Mouse (Mus musculus) induced T-regulatory cell, adult 2 months (primary cell): Measurements from ENCODE around the gene Fgfr2.

Experiments
- DNase-seq: peaks from one replicate; pipeline ENCODE4 v3.0.0-alpha.2; 2012; ENCODE audit warnings: low read depth

Fgfr2 gene

GRCm38 (mm10) chr7:133085408-133085807 is 37.7 kb downstream of the Fgfr2 start:
- no peak for DNase-seq

GRCm38 (mm10) chr7:133083936-133084614 is 39.1 kb downstream of the Fgfr2 start:
- DNase-seq, result no peak

GRCm38 (mm10) chr7:133078929-133079328 is 44.2 kb downstream of the Fgfr2 start:
- no peak for DNase-seq

- no peak for DNase-seq
Observed at GRCm38 (mm10) chr7:133074462-133075133, 48.6 kb downstream of the Fgfr2 start.

- DNase-seq, result no peak
Observed at GRCm38 (mm10) chr7:133073147-133073651, 50.0 kb downstream of the Fgfr2 start.

- no peak for DNase-seq
Observed at GRCm38 (mm10) chr7:133072535-133072934, 50.6 kb downstream of the Fgfr2 start.

- DNase-seq, result no peak
Observed at GRCm38 (mm10) chr7:133067321-133067841, 55.8 kb downstream of the Fgfr2 start.

- DNase-seq, result no peak
Observed at GRCm38 (mm10) chr7:133066776-133067175, 56.4 kb downstream of the Fgfr2 start.

- no peak for DNase-seq
Observed at GRCm38 (mm10) chr7:133062055-133062454, 61.1 kb downstream of the Fgfr2 start.

GRCm38 (mm10) chr7:133060170-133060569 is 63.0 kb downstream of the Fgfr2 start:
- no peak for DNase-seq

- DNase-seq, result no peak
Observed at GRCm38 (mm10) chr7:133059517-133060104, 63.5 kb downstream of the Fgfr2 start.

- DNase-seq, result no peak
Observed at GRCm38 (mm10) chr7:133059150-133059509, 64.0 kb downstream of the Fgfr2 start.

GRCm38 (mm10) chr7:133058496-133059149 is 64.5 kb downstream of the Fgfr2 start:
- no peak for DNase-seq

GRCm38 (mm10) chr7:133056924-133057323 is 66.2 kb downstream of the Fgfr2 start:
- DNase-seq, result no peak

GRCm38 (mm10) chr7:133054486-133054885 is 68.7 kb downstream of the Fgfr2 start:
- DNase-seq, result no peak

GRCm38 (mm10) chr7:133053757-133054156 is 69.4 kb downstream of the Fgfr2 start:
- no peak for DNase-seq

- DNase-seq, result no peak
Observed at GRCm38 (mm10) chr7:133052819-133053218, 70.3 kb downstream of the Fgfr2 start.

GRCm38 (mm10) chr7:133050681-133051080 is 72.5 kb downstream of the Fgfr2 start:
- DNase-seq, result no peak

GRCm38 (mm10) chr7:133048085-133048630 is 75.0 kb downstream of the Fgfr2 start:
- no peak for DNase-seq

GRCm38 (mm10) chr7:133047287-133047686 is 75.9 kb downstream of the Fgfr2 start:
- no peak for DNase-seq

- no peak for DNase-seq
Observed at GRCm38 (mm10) chr7:133044721-133045120, 78.4 kb downstream of the Fgfr2 start.

GRCm38 (mm10) chr7:133041784-133042183 is 81.4 kb downstream of the Fgfr2 start:
- no peak for DNase-seq
